Mouse (Mus musculus) C2C12 (cell line): ENCODE data around the gene Nus1. TPM values are rescaled to one million over a fixed set of nuclear protein-coding genes. Genes with fewer than 3 reads are reported as not detected.

Experiments used
- H3K27me3 ChIP-seq: one replicate; pipeline ENCODE4 v1.6.1; 2011; ENCODE audit not compliant: control insufficient read depth, insufficient read depth, insufficient read length
- H3K36me3 ChIP-seq: one replicate; pipeline ENCODE4 v1.6.1; 2011; ENCODE audit not compliant: control insufficient read depth, insufficient read depth
- H3K4me3 ChIP-seq: one replicate; pipeline ENCODE4 v1.5.1; 2011; ENCODE audit warnings: mild to moderate bottlenecking, control low read depth; ENCODE audit not compliant: poor library complexity, insufficient read depth, severe bottlenecking
- H3K79me2 ChIP-seq: one replicate; pipeline ENCODE4 v1.6.1; 2011; ENCODE audit not compliant: control insufficient read depth, insufficient read depth
- H3K79me3 ChIP-seq: one replicate; pipeline ENCODE4 v1.6.1; 2011; ENCODE audit warnings: low read depth, control low read depth
- H3ac ChIP-seq: one replicate; pipeline ENCODE3; 2011; ENCODE audit warnings: low read depth; ENCODE audit not compliant: control insufficient read depth, insufficient read length
- CEBPB ChIP-seq: IDR thresholded peaks from one replicate; pipeline ENCODE4 v1.6.1; 2011; ENCODE audit warnings: low read depth, mild to moderate bottlenecking, control low read depth, moderate library complexity
- CTCF ChIP-seq: IDR thresholded peaks from one replicate; pipeline ENCODE4 v1.5.1; 2011; ENCODE audit not compliant: control insufficient read depth, insufficient read depth, insufficient read length
- FOSL1 ChIP-seq: IDR thresholded peaks from one replicate; pipeline ENCODE4 v1.8.0; 2011; ENCODE audit warnings: mild to moderate bottlenecking, low read length; ENCODE audit not compliant: poor library complexity, insufficient read depth, severe bottlenecking
- MAX ChIP-seq: IDR thresholded peaks from one replicate; pipeline ENCODE4 v1.6.1; 2011; ENCODE audit warnings: mild to moderate bottlenecking, control low read depth
- MYOD1 ChIP-seq: IDR thresholded peaks from one replicate; pipeline ENCODE4 v1.6.1; 2011; ENCODE audit warnings: low read depth; ENCODE audit not compliant: control insufficient read depth, insufficient read length
- MYOG ChIP-seq: IDR thresholded peaks from one replicate; pipeline ENCODE4 v1.6.1; 2011; ENCODE audit not compliant: control insufficient read depth, insufficient read length; ENCODE audit errors: extremely low read depth
- USF1 ChIP-seq: IDR thresholded peaks from one replicate; pipeline ENCODE4 v1.6.1; 2011; ENCODE audit warnings: low read depth, mild to moderate bottlenecking, control low read depth, moderate library complexity
- polyA plus RNA-seq: library from polyadenylated mRNA; unstranded; fragments of >200 nt; fragmentation: generic; extraction: Trizol; gene quantifications from one replicate; pipeline ENCODE4 v1.2.1, GENCODE M21; 2012; ENCODE audit warnings: missing spikeins

Nus1 gene
- polyA plus RNA-seq, 1 experiment: 16.1 TPM

DNA sequence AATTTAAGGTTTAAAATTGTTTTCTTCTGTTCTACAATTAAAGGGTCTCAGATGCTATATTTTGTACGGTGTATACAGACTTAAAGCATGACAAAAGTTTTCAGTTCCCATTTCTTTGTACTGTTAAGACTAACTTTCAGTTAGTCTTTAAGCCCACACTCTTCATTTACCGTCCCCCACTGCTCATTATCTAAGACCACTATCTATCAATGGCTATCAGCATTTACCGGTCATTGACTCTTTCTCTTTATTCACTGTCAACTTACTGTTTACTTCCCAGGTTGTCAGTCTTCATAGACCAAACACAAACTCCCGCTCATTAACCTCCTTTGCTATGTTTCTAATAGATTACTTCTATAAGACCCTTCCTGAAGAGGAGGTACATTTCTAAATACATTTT lies 30.2 kb upstream of the Nus1 start:
- TF ChIP-seq CEBPB (no peak), USF1 (no peak), MYOD1 (no peak), MYOG (no peak), FOSL1 (no peak), MAX (no peak), CTCF (no peak)
- Histone ChIP-seq H3K4me3 (no peak overlapping the region), H3K36me3 (no peaks in the 10 kb centered on the region), H3ac (no peak overlapping the region), H3K79me3 (no peaks in the 10 kb centered on the region), H3K27me3 (no peaks in the 10 kb centered on the region), H3K79me2 (no peaks in the 10 kb centered on the region)

DNA sequence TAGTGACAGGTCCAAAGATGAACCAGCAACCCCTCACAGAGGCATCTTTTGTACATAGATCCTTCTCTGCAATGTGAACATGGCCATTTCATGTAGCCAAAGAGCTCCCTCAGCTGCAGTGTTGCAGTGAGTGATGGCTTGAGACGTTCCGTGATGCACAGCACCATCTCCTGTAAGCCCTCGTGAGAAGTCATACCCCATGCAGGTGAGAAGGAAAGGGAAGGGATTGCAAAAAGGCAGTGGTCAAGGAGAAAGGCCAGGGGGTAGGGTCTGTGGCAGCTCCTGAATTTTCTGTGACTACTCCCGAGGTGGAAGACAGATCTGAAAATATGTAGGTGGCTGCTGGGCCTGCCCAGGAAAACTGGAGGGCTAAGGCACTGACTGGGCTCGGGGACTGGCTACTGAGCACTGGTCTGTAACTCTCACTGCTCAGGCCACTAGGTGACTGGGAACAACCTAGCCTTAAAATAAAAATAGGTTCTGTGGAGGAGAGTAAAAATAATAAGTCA lies 28.4 kb upstream of the Nus1 start, which contains the start of gene Nepn:
Gene Nepn, plus strand, starts transcription at position 51 of the 509 bp plus-strand sequence.
- no peaks in the 10 kb centered on the region for H3K27me3 ChIP-seq
- H3K36me3 ChIP-seq: no peaks in the 10 kb centered on the region
- H3K79me2 ChIP-seq: no peaks in the 10 kb centered on the region
- H3K79me3 ChIP-seq: no peaks in the 10 kb centered on the region
- no peak within 1 kb of the TSS for H3ac ChIP-seq
- no peak within 1 kb of the TSS for H3K4me3 ChIP-seq
- TF ChIP-seq USF1: no peak
- no peak for TF ChIP-seq MAX
- TF ChIP-seq CEBPB: no peak
- no peak for TF ChIP-seq MYOD1
- TF ChIP-seq FOSL1: no peak
- TF ChIP-seq CTCF: no peak
- TF ChIP-seq MYOG: no peak

DNA sequence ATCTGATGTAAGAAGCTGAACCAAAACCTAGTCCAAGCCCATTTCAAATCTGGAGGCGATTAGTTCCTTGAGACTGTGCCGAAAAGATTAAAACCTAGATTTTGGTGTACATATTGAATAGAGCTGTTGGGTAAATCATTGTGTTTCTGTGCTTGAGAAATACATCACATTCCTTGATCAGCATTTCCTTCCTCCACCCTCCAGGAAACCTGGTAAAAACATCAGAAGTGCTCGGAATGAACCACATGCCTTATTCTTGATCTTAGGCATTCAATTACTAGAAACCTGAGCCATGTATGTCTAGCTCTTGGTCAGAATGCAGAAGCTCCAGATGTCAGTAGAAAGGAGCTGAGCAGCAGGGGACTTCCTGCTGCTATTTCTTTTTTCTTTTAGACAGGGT lies 27.9 kb upstream of the Nus1 start:
- H3K27me3 ChIP-seq: no peaks in the 10 kb centered on the region
- no peaks in the 10 kb centered on the region for H3K36me3 ChIP-seq
- no peak for TF ChIP-seq CTCF
- H3ac ChIP-seq: no peak overlapping the region
- H3K4me3 ChIP-seq: no peak overlapping the region
- H3K79me3 ChIP-seq: no peaks in the 10 kb centered on the region
- no peaks in the 10 kb centered on the region for H3K79me2 ChIP-seq

DNA sequence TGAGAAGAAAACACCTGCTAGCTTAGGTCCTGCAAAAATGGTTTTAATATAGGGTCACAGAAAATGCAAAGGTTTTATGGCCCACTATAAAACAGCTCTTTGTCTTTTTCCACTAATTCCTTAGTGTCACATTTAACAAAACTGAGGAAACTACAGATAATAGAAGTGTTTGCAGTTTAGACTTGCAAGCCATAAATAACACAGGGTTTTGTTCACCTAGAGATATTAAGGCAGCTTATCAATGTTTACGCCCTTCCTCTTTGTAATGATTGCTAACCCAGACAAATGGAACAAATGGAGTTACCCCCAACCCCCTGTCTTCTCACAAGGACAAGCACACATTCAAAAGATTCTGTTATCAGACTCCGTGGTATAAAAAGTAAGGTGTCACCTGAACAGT lies 26.1 kb upstream of the Nus1 start:
- H3K4me3 ChIP-seq: no peak overlapping the region
- H3K79me2 ChIP-seq: no peaks in the 10 kb centered on the region
- TF ChIP-seq MYOG (no peak), CEBPB (no peak)
- H3K27me3 ChIP-seq: no peaks in the 10 kb centered on the region
- H3K36me3 ChIP-seq: no peaks in the 10 kb centered on the region
- no peak overlapping the region for H3ac ChIP-seq
- H3K79me3 ChIP-seq: no peaks in the 10 kb centered on the region

DNA sequence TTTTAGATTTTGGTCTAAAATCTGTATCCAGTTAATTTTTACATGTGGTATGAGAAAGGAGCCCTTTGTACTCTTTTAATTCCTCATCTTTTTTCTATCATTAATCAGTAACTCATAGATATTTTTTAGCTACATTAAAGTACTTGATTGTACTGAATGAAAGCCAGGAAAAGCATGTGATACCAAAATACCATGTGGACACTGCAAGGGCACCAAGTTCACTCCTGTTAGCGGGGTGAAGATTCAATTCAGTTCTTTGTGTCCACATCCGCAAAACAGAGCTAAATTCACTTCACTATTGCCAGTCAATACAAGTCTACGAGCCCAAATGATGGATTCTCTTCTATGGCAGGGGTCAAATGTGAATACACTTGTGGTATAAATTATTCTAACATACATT lies 20.7 kb upstream of the Nus1 start:
- Histone ChIP-seq H3K79me3 (no peaks in the 10 kb centered on the region), H3K4me3 (no peak overlapping the region), H3K36me3 (no peaks in the 10 kb centered on the region), H3ac (no peak overlapping the region), H3K79me2 (no peaks in the 10 kb centered on the region), H3K27me3 (no peaks in the 10 kb centered on the region)
- no peak for TF ChIP-seq MYOG

DNA sequence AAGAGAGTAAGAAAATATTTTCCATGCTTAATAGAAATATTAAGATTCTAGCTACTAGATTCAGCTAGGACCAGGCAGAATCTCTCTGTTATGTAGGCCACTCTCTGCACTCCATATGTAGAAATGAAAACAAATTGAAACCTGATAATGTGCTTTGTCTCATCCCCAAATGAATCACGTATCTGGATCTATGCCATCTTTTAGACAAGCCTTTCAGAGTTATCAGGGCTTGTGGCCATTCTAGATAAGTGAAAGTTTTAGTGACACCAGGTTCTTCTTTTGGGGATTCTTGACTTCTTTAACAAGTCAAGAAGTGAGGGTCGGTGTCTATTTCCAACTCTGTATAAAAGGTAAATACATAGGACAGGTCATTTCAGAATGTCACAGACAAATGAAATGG lies 18.6 kb upstream of the Nus1 start:
- no peak overlapping the region for H3K4me3 ChIP-seq
- H3K36me3 ChIP-seq: no peaks in the 10 kb centered on the region
- no peaks in the 10 kb centered on the region for H3K79me2 ChIP-seq
- H3K27me3 ChIP-seq: no peaks in the 10 kb centered on the region
- TF ChIP-seq MAX (no peak), CEBPB (no peak), CTCF (no peak), USF1 (no peak), MYOD1 (no peak), FOSL1 (no peak), MYOG (no peak)
- H3ac ChIP-seq: no peak overlapping the region
- H3K79me3 ChIP-seq: no peaks in the 10 kb centered on the region

DNA sequence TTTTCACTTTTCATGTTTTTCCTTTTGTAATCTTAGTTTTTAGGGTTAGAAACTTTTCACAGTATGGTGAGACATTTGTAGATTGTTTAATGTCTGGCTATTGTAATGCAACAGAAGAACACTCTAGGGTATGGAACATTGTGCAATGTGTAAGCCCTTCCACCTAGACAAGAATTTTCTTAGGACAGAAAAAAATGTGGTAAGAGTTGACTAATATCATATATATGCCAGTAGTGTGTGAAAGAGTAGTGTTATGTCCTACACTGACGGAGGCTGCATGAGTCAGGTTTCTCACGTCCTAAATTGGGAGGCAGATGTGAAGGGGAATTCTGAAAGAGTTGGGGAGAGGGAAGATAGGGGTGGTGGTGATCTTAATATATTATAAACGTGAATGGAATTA lies 17.6 kb upstream of the Nus1 start:
- TF ChIP-seq FOSL1: no peak
- peak; percentile 88 for TF ChIP-seq CEBPB
- Histone ChIP-seq H3ac (no peak overlapping the region), H3K36me3 (no peaks in the 10 kb centered on the region)

More for the DNA sequence above, 17.6 kb upstream of the Nus1 start:
- Histone ChIP-seq H3K27me3 (no peaks in the 10 kb centered on the region), H3K79me3 (no peaks in the 10 kb centered on the region), H3K79me2 (no peaks in the 10 kb centered on the region), H3K4me3 (no peak overlapping the region)
